Mouse (Mus musculus): ENCODE results near the gene Spata5.

The Spata5 gene

GRCm38 (mm10) chr3:37421179-37421578 lies 1.5 kb downstream of the Spata5 start:
- DNase-seq = no peak

GRCm38 (mm10) chr3:37426069-37426468 lies 6.4 kb downstream of the Spata5 start:
- no peak for DNase-seq

- DNase-seq = no peak
These were observed 10.7 kb downstream of the Spata5 start for GRCm38 (mm10) chr3:37430359-37430758.

- DNase-seq = no peak
These were observed 20.1 kb downstream of the Spata5 start for GRCm38 (mm10) chr3:37439770-37440169.

GRCm38 (mm10) chr3:37443409-37443808 lies 23.7 kb downstream of the Spata5 start:
- DNase-seq = no peak

GRCm38 (mm10) chr3:37455992-37456391 lies 36.3 kb downstream of the Spata5 start:
- DNase-seq = no peak

- DNase-seq = no peak
These were observed 48.5 kb downstream of the Spata5 start for GRCm38 (mm10) chr3:37468170-37468569.

- no peak for DNase-seq
These were observed 49.7 kb downstream of the Spata5 start for GRCm38 (mm10) chr3:37469353-37469752.

GRCm38 (mm10) chr3:37470867-37471266 lies 51.2 kb downstream of the Spata5 start:
- DNase-seq = no peak

- no peak for DNase-seq
These were observed 52.8 kb downstream of the Spata5 start for GRCm38 (mm10) chr3:37472461-37472860.

- DNase-seq = no peak
These were observed 56.8 kb downstream of the Spata5 start for GRCm38 (mm10) chr3:37476485-37476884.

GRCm38 (mm10) chr3:37477438-37478188 lies 57.9 kb downstream of the Spata5 start:
- DNase-seq = no peak

- no peak for DNase-seq
These were observed 60.1 kb downstream of the Spata5 start for GRCm38 (mm10) chr3:37479771-37480170.

- DNase-seq = no peak
These were observed 61.6 kb downstream of the Spata5 start for GRCm38 (mm10) chr3:37481295-37481694.

- no peak for DNase-seq
These were observed 63.0 kb downstream of the Spata5 start for GRCm38 (mm10) chr3:37482720-37483119.

GRCm38 (mm10) chr3:37483709-37484265 lies 64.1 kb downstream of the Spata5 start:
- DNase-seq = no peak

GRCm38 (mm10) chr3:37487639-37488038 lies 67.9 kb downstream of the Spata5 start:
- no peak for DNase-seq

GRCm38 (mm10) chr3:37488173-37488572 lies 68.5 kb downstream of the Spata5 start:
- DNase-seq = no peak

- DNase-seq = no peak
These were observed 70.3 kb downstream of the Spata5 start for GRCm38 (mm10) chr3:37490025-37490424.

GRCm38 (mm10) chr3:37500939-37501338 lies 81.2 kb downstream of the Spata5 start:
- no peak for DNase-seq

- DNase-seq = no peak
These were observed 82.9 kb downstream of the Spata5 start for GRCm38 (mm10) chr3:37502552-37502951.

GRCm38 (mm10) chr3:37503846-37504245 lies 84.2 kb downstream of the Spata5 start:
- DNase-seq = no peak

- DNase-seq = no peak
These were observed 90.6 kb downstream of the Spata5 start for GRCm38 (mm10) chr3:37510055-37511032.
